Mouse (Mus musculus) lung, postnatal 0 days (tissue): ENCODE results near the gene Slc45a1.

Source experiments
- CTCF ChIP-seq: IDR thresholded peaks from 2 replicates; pipeline ENCODE4 v1.5.1; 2016; ENCODE audit warnings: antibody characterized with exemption, mild to moderate bottlenecking
- EP300 ChIP-seq: IDR thresholded peaks from 2 replicates; pipeline ENCODE4 v1.6.1; 2016; ENCODE audit warnings: antibody characterized with exemption, mild to moderate bottlenecking, control low read depth

DNA sequence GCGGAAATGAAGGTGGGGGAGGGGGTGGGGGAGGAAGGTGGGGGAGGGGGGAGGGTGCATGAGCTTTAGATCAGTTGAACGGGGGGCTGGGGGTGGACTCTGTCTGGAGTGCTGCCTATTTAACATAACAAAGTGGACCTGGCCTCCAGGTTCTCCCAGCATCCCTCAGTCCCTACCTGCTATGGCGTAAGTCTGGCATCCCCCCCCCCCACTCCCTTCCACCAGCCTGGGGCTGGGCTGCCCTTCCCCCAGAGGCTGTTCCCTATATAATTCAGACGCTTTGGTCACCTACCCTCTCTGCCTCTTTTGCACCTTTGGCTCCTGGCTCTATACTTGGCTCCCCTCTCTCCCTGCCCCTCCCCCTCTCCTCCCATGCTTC lies 25.9 kb upstream of the Slc45a1 start:
- TF ChIP-seq CTCF, result no peak
- TF ChIP-seq EP300, result no peak
